Mouse (Mus musculus): ENCODE measurements at regions not wholly inside any gene's neighbourhood (a gene's known extent, or its start where the extent isn't known, plus 50 kb on each side); places are given as distances from the start of the nearest gene placed in this dataset.

- Histone ChIP-seq H3K27ac (ENCODE audit: low read depth, low read length) (no peak overlapping the region), H3K27me3 (replicated peaks; ENCODE audit: control insufficient read depth, insufficient read depth, low read length) (no peaks in the 10 kb centered on the region), H3K9ac (ENCODE audit: low read depth, low read length) (no peak overlapping the region), H3K36me3 (ENCODE audit: control insufficient read depth, insufficient read depth, low read length) (no peaks in the 10 kb centered on the region), H3K4me1 (ENCODE audit: control insufficient read depth, insufficient read depth, low read depth, low read length) (no peaks in the 10 kb centered on the region), H3K4me2 (ENCODE audit: low read length) (no peak overlapping the region), H3K4me3 (ENCODE audit: low read length) (no peak overlapping the region), H3K9me3 (ENCODE audit: control insufficient read depth, low read length) (no peaks in the 10 kb centered on the region)
- 62% methylated on average over 19 of the region's 19 CpGs for WGBS
- ATAC-seq = no peak
These were observed 57.2 kb upstream of the Igfbp7 start for GRCm38 (mm10) chr5:77464851-77465548.

- H3K4me2 ChIP-seq (ENCODE audit: low read length) = peak overlapping the region; percentile 65
- no peaks in the 10 kb centered on the region for H3K9me3 ChIP-seq (ENCODE audit: control insufficient read depth, low read length)
- no peaks in the 10 kb centered on the region; the same call in 1 of the 2 replicates for H3K4me1 ChIP-seq (ENCODE audit: control insufficient read depth, insufficient read depth, low read depth, low read length)
- no peaks in the 10 kb centered on the region for H3K27me3 ChIP-seq (replicated peaks; ENCODE audit: control insufficient read depth, insufficient read depth, low read length)
- peak overlapping the region; percentile 52 for H3K4me3 ChIP-seq (ENCODE audit: low read length)
- ATAC-seq = peak; percentile 94
- H3K36me3 ChIP-seq (ENCODE audit: control insufficient read depth, insufficient read depth, low read length) = no peaks in the 10 kb centered on the region
- H3K9ac ChIP-seq (ENCODE audit: low read depth, low read length) = peak overlapping the region; percentile 72
- peak overlapping the region; percentile 81 for H3K27ac ChIP-seq (ENCODE audit: low read depth, low read length)
- WGBS = under 1% methylated on average over 29 of the region's 29 CpGs
These were observed 52.3 kb upstream of the Igfbp7 start for GRCm38 (mm10) chr5:77459896-77460717.

Data from hindbrain, embryonic 16.5 days (tissue).